Mouse (Mus musculus) MEL (cell line): Measurements from ENCODE around the gene Taok2.
"Not testable (repeated sequence)": the region's sequence is repeated elsewhere in the genome, so short reads cannot be mapped to it uniquely, and the experiment has no call there.

Experiments
- CHD2 ChIP-seq: IDR thresholded peaks from 2 replicates; pipeline ENCODE4 v1.6.1; 2011; ENCODE audit warnings: low read length, improper control_type of control experiment
- CTCF ChIP-seq, 3 experiments: IDR thresholded peaks in 2 of 3; conservative IDR thresholded peaks in 1 of 3; 2 replicates each; pipeline ENCODE4 v1.5.1; 2011 to 2012; ENCODE audit warnings: low read length in 3 of 3, low read depth in 2 of 3, mild to moderate bottlenecking in 2 of 3, improper control_type of control experiment in 1 of 3, inconsistent platforms in 1 of 3, mixed read lengths in 1 of 3, moderate library complexity in 1 of 3; ENCODE audit not compliant: control insufficient read depth in 1 of 3, insufficient read depth in 1 of 3, poor library complexity in 1 of 3, severe bottlenecking in 1 of 3
- EP300 ChIP-seq, 2 experiments: IDR thresholded peaks; 2 replicates each; pipeline ENCODE4 v1.6.1; 2011; ENCODE audit warnings: improper control_type of control experiment in 2 of 2, low read length in 2 of 2, low read depth in 1 of 2, mild to moderate bottlenecking in 1 of 2
- ETS1 ChIP-seq: IDR thresholded peaks from 2 replicates; pipeline ENCODE4 v1.6.1; 2012; ENCODE audit warnings: low read depth, mild to moderate bottlenecking, inconsistent platforms, low read length, improper control_type of control experiment, moderate library complexity
- JUND ChIP-seq: IDR thresholded peaks from 2 replicates; pipeline ENCODE4 v1.6.1; 2011; ENCODE audit warnings: low read depth, mild to moderate bottlenecking, improper control_type of control experiment, low read length
- MXI1 ChIP-seq: IDR thresholded peaks from 2 replicates; pipeline ENCODE4 v1.6.1; 2011; ENCODE audit warnings: mild to moderate bottlenecking, low read depth, low read length, improper control_type of control experiment
- POLR2A ChIP-seq, 2 experiments: IDR thresholded peaks; 2 replicates each; pipeline ENCODE4 v1.6.1; 2011 to 2012; ENCODE audit warnings: low read length in 2 of 2, mild to moderate bottlenecking in 2 of 2, control low read depth in 1 of 2, improper control_type of control experiment in 1 of 2, low read depth in 1 of 2, moderate library complexity in 1 of 2; ENCODE audit not compliant: control insufficient read depth in 1 of 2, insufficient read depth in 1 of 2, poor library complexity in 1 of 2
- POLR2AphosphoS5 ChIP-seq: IDR thresholded peaks from 2 replicates; pipeline ENCODE4 v1.6.1; 2012; ENCODE audit warnings: low read depth, borderline replicate concordance, mild to moderate bottlenecking, inconsistent platforms, low read length, moderate library complexity, mixed read lengths
- ZNF384 ChIP-seq: IDR thresholded peaks from 2 replicates; pipeline ENCODE4 v1.6.1; 2012; ENCODE audit warnings: low read depth, mild to moderate bottlenecking, inconsistent platforms, low read length, improper control_type of control experiment

GRCm38 (mm10) chr7:126918356-126918755 lies 33.9 kb upstream of the Taok2 start:
- not testable (repeated sequence) for TF ChIP-seq EP300 (IDR thresholded peaks at IDR 0.05; ENCODE audit: low read depth in 1 of 2, low read length in 2 of 2); JUND; CTCF (IDR thresholded peaks at IDR 0.05 in 2 of 3, conservative IDR thresholded peaks at IDR 0.05 in 1 of 3; ENCODE audit: control insufficient read depth in 1 of 3, insufficient read depth in 1 of 3, low read depth in 2 of 3, low read length in 3 of 3, poor library complexity in 1 of 3, severe bottlenecking in 1 of 3); ZNF384; MXI1; ETS1; CHD2; POLR2A (IDR thresholded peaks at IDR 0.05; ENCODE audit: control insufficient read depth in 1 of 2, insufficient read depth in 1 of 2, low read depth in 1 of 2, low read length in 2 of 2, poor library complexity in 1 of 2); POLR2AphosphoS5
